In the genomic region with DNA sequence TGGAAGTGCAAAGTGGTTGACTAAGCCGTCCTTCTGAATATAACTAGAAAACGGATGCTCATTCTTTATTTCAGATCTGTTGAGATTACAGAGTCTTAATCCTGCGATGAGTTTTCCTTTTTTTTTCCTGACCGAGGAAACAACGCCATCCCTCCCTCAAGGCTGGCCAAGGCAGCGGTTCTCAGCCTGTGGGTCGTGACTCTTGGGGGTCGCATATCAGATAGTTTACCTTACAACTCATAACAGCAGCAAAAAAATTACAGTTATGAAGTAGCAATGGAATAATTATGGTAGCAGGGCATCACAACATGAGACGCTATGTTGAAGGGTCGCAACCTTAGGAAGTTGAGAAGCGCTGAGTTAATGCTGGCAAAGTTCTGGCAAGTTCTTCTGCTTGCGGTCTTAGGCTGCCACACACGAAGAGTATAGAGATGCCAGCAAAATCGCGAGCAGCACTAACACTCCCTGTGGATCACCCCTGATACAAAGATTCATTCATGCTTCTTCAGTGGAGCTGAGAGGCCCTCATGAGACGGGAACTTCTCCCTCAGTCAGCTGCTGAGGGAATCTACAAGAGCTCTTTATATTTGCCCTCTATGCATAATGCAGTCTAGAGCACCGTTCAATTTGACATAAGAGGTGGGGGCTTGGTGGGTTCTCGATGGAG, we compare ENCODE assay signal across 8 mouse cellular contexts. TPM values are rescaled to one million over a fixed set of nuclear protein-coding genes. Genes with fewer than 3 reads are reported as not detected.
A peak's percentile ranks its signal among the peaks of the same experiment; 100 is the strongest.
DNase-seq lines count a peak whose midpoint lies in the region; ATAC-seq and TF ChIP-seq lines count a peak whose summit lies in the region.

No protein-coding gene starts in this region.

- TF ChIP-seq CTCF in bone marrow, adult 2 months (IDR thresholded peaks at IDR 0.05; ENCODE audit: control insufficient read depth, insufficient read depth, low read length): no peak

- no peak for ATAC-seq in heart, embryonic 15.5 days (replicated peaks; ENCODE audit: insufficient number of reproducible peaks, insufficient read depth, low FRiP score, low read depth)
- ATAC-seq in midbrain, embryonic 12.5 days (ENCODE audit: low FRiP score, low read depth): peak; percentile 3; the same call in 1 of the 2 replicates
- ATAC-seq in frontal cortex, adult (ENCODE audit: low TSS enrichment): no peak
- no peak for ATAC-seq in monocyte, adult 5-6 weeks (replicated peaks; ENCODE audit: insufficient number of reproducible peaks, low FRiP score, low TSS enrichment, poor library complexity, severe bottlenecking)

- WGBS in heart, embryonic 15.5 days: 42% methylated on average over 18 of the region's 18 CpGs
- WGBS in bone marrow, adult 2 months: 26% methylated on average over 18 of the region's 18 CpGs
- 56% methylated on average over 18 of the region's 18 CpGs for WGBS in hindbrain, embryonic 10.5 days
- 55% methylated on average over 18 of the region's 18 CpGs for WGBS in midbrain, embryonic 12.5 days

- peak overlapping the region; percentile 75 for H3K4me3 ChIP-seq in heart, embryonic 15.5 days
- peak overlapping the region; percentile 66 for H3K4me3 ChIP-seq in bone marrow, adult 2 months (replicated peaks; ENCODE audit: control insufficient read depth, low read depth, low read length)
- H3K4me3 ChIP-seq in hindbrain, embryonic 10.5 days: peak overlapping the region; percentile 87
- H3K4me3 ChIP-seq in midbrain, embryonic 12.5 days: peak overlapping the region; percentile 76

- peak overlapping the region; percentile 73 for H3K27ac ChIP-seq in heart, embryonic 15.5 days
- H3K27ac ChIP-seq in bone marrow, adult 2 months (ENCODE audit: control insufficient read depth, insufficient read depth, low read depth, low read length, poor library complexity): no peak overlapping the region
- peak overlapping the region; percentile 85 for H3K27ac ChIP-seq in hindbrain, embryonic 10.5 days
- H3K27ac ChIP-seq in midbrain, embryonic 12.5 days (replicated peaks): no peak overlapping the region

- no peaks in the 10 kb centered on the region for H3K9me3 ChIP-seq in heart, embryonic 15.5 days (replicated peaks)
- no peaks in the 10 kb centered on the region for H3K9me3 ChIP-seq in hindbrain, embryonic 10.5 days
- no peaks in the 10 kb centered on the region for H3K9me3 ChIP-seq in midbrain, embryonic 12.5 days

- H3K36me3 ChIP-seq in heart, embryonic 15.5 days: peaks cover 20% of the 10 kb centered on the region
- H3K36me3 ChIP-seq in hindbrain, embryonic 10.5 days: peaks cover 31% of the 10 kb centered on the region
- peaks cover 26% of the 10 kb centered on the region for H3K36me3 ChIP-seq in midbrain, embryonic 12.5 days

- peak overlapping the region; percentile 37; the same call in 1 of the 2 replicates for H3K9ac ChIP-seq in heart, embryonic 15.5 days
- H3K9ac ChIP-seq in midbrain, embryonic 12.5 days (replicated peaks): no peak overlapping the region

- no peak for TF ChIP-seq POLR2A in bone marrow, adult 2 months (IDR thresholded peaks at IDR 0.05; ENCODE audit: borderline replicate concordance, control insufficient read depth, low read depth, low read length)

- no peaks in the 10 kb centered on the region for H3K27me3 ChIP-seq in heart, embryonic 15.5 days
- H3K27me3 ChIP-seq in hindbrain, embryonic 10.5 days (ENCODE audit: insufficient read depth, poor library complexity, severe bottlenecking): no peaks in the 10 kb centered on the region
- no peaks in the 10 kb centered on the region for H3K27me3 ChIP-seq in midbrain, embryonic 12.5 days

- no peak for DNase-seq in heart, adult 8-10 months (ENCODE audit: low spot score)
- DNase-seq in hindbrain, embryonic 10.5 days (ENCODE audit: low spot score): no peak
- DNase-seq in gastrocnemius, adult 8-10 months (ENCODE audit: low spot score in 2 of 2): no peak

- H3K4me2 ChIP-seq in heart, embryonic 15.5 days: peak overlapping the region; percentile 69
- H3K4me2 ChIP-seq in midbrain, embryonic 12.5 days (replicated peaks): peak overlapping the region; percentile 46

- peaks cover 27% of the 10 kb centered on the region for H3K4me1 ChIP-seq in heart, embryonic 15.5 days (replicated peaks)
- no peaks in the 10 kb centered on the region; the same call in 1 of the 2 replicates for H3K4me1 ChIP-seq in bone marrow, adult 2 months (ENCODE audit: control insufficient read depth, insufficient read depth, low read length)
- peaks cover 30% of the 10 kb centered on the region for H3K4me1 ChIP-seq in hindbrain, embryonic 10.5 days (replicated peaks)
- peaks cover 27% of the 10 kb centered on the region for H3K4me1 ChIP-seq in midbrain, embryonic 12.5 days

RNA-seq across cellular contexts. Expression of a gene that starts 0.6 kb away (rescaled TPM):
- polyA plus RNA-seq in heart, embryonic 15.5 days (2015; fragmentation: Nextera tagmentation; extraction: Ambion mirVana): 149 and 159 TPM in 2 replicates
- 1 to 10 TPM in 2 of 4 experiments, under 1 TPM in 2; 0.41 to 3.2 (median 0.94) TPM for total RNA-seq in heart, adult 8-10 months (2022)
- polyA plus RNA-seq in bone marrow, adult 2 months (2011; ENCODE audit: insufficient read depth, insufficient read length, low replicate concordance, missing spikeins): 161 and 191 TPM in 2 replicates
- polyA plus RNA-seq in hindbrain, embryonic 10.5 days (2016; fragmentation: Nextera tagmentation; extraction: Ambion mirVana): 225 and 320 TPM in 2 replicates
- 305 and 311 TPM in 2 replicates for polyA plus RNA-seq in midbrain, embryonic 12.5 days (2016; fragmentation: Nextera tagmentation; extraction: Ambion mirVana)
- total RNA-seq in gastrocnemius, adult 8-10 months (2022): under 1 TPM in 3 of 4 experiments, not detected in 1; 0.25 to 0.60 (median 0.29) TPM
- total RNA-seq in monocyte, adult 5-6 weeks (2017): 14.1 to 26.1 TPM (median 15.5 TPM) in 3 replicates

RNA-seq across cellular contexts. Expression of a gene that starts 16.4 kb away (rescaled TPM):
- 344 and 469 TPM in 2 replicates for polyA plus RNA-seq in heart, embryonic 15.5 days (2015; fragmentation: Nextera tagmentation; extraction: Ambion mirVana)
- 10 to 100 TPM; 79.9 to 86.6 (median 84.1) TPM for total RNA-seq in heart, adult 8-10 months (2022)
- 59.7 and 78.0 TPM in 2 replicates for polyA plus RNA-seq in bone marrow, adult 2 months (2011; ENCODE audit: insufficient read depth, insufficient read length, low replicate concordance, missing spikeins)
- 424 and 437 TPM in 2 replicates for polyA plus RNA-seq in hindbrain, embryonic 10.5 days (2016; fragmentation: Nextera tagmentation; extraction: Ambion mirVana)
- 246 and 322 TPM in 2 replicates for polyA plus RNA-seq in midbrain, embryonic 12.5 days (2016; fragmentation: Nextera tagmentation; extraction: Ambion mirVana)
- 10 to 100 TPM; 23.4 to 50.7 (median 34.4) TPM for total RNA-seq in gastrocnemius, adult 8-10 months (2022)
- total RNA-seq in monocyte, adult 5-6 weeks (2017): 0.43 to 5.5 TPM (median 1.2 TPM) in 3 replicates

RNA-seq across cellular contexts. Expression of a gene that starts 41.8 kb away (rescaled TPM):
- 3.6 and 4.4 TPM in 2 replicates for polyA plus RNA-seq in heart, embryonic 15.5 days (2015; fragmentation: Nextera tagmentation; extraction: Ambion mirVana)
- under 1 TPM in 1 of 4 experiments, not detected in 3; 0.44 TPM for total RNA-seq in heart, adult 8-10 months (2022)
- polyA plus RNA-seq in bone marrow, adult 2 months (2011; ENCODE audit: insufficient read depth, insufficient read length, low replicate concordance, missing spikeins): not detected in 2 replicates
- polyA plus RNA-seq in hindbrain, embryonic 10.5 days (2016; fragmentation: Nextera tagmentation; extraction: Ambion mirVana): 0.44 TPM in 1 of 2 replicates, not detected in the other
- 0.67 and 0.80 TPM in 2 replicates for polyA plus RNA-seq in midbrain, embryonic 12.5 days (2016; fragmentation: Nextera tagmentation; extraction: Ambion mirVana)
- not detected for total RNA-seq in gastrocnemius, adult 8-10 months (2022)
- not detected in 3 replicates for total RNA-seq in monocyte, adult 5-6 weeks (2017)

Comparison
In these comparisons a context has a peak if more than half of its experiments do, and no peak if none do; other contexts are left out.
1. H3K27ac ChIP-seq: peak in heart, embryonic 15.5 days (single experiment) and hindbrain, embryonic 10.5 days (single experiment); none in bone marrow, adult 2 months (single experiment) and midbrain, embryonic 12.5 days (single experiment).
2. Peak in every context shown above with its lines, with median percentiles within 50 percentile points of each other: H3K4me3 ChIP-seq.